Mouse (Mus musculus) embryo, embryonic 9.5 days (tissue): Measurements from ENCODE around the gene Catsperg1.
"Not testable (repeated sequence)": the region's sequence is repeated elsewhere in the genome, so short reads cannot be mapped to it uniquely, and the experiment has no call there.

Experiments
- DNase-seq: peaks from one replicate; pipeline ENCODE4 v3.0.0-alpha.2; 2017; ENCODE audit errors: extremely low spot score

Gene Catsperg1

DNA sequence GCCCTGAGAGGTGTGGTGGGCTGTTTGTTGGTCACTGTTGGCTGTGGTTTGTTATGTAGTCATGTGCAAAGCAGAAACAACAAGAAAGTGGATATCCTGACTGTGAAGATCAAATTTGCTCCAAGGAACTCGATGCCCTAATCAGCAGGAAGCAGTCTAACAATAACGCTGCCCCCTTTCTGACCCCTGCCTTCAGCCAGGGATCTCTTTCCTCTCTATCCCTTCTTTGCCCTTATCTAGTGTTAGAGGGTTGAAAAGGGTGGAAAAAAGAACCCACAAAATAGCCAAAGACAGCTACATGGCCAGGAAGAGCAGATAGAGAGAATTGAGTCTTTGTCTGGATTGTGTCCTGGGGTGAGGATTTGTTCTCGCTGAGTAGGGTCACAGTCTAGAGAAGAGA lies 16.7 kb upstream of the Catsperg1 start:
- no peak for DNase-seq

DNA sequence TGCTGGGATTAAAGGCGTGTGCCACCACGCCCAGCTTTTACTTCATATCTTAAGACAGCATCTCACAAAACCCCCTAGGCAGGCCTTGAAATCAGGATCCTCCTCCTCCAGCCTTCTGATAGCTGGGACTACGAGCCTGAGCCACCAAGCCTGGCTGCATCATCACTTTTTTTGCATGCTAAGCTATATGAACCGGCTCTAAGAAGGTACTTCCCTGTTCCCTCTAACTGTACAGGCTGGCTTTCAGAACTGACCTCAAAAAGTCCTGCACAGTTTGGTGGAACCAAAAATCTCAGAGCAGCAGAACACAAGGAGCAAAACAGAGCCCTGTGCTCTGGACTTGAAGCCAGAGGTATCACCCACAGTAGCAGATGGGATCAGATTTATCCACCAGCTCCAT lies 14.4 kb upstream of the Catsperg1 start:
- no peak for DNase-seq

DNA sequence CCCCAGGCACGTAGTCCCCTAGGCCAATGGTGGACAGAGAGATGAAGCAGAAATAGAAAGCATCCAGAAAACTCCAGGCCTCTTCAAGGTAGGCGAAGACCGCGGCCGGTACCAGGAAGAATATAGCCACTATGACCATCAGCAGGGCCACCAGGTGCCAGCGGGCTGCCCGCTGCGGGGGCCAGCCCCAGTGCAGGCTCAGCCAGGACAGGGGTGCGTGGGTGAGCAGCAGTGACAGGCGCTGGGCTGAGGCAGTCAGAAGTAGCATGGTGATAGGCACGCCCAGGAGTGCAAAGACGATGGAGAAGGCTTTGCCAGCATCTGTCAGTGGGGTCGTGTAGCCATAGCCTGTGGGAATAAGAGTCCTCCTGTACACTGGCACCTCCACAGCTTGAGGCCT lies 11.7 kb upstream of the Catsperg1 start:
- no peak for DNase-seq

DNA sequence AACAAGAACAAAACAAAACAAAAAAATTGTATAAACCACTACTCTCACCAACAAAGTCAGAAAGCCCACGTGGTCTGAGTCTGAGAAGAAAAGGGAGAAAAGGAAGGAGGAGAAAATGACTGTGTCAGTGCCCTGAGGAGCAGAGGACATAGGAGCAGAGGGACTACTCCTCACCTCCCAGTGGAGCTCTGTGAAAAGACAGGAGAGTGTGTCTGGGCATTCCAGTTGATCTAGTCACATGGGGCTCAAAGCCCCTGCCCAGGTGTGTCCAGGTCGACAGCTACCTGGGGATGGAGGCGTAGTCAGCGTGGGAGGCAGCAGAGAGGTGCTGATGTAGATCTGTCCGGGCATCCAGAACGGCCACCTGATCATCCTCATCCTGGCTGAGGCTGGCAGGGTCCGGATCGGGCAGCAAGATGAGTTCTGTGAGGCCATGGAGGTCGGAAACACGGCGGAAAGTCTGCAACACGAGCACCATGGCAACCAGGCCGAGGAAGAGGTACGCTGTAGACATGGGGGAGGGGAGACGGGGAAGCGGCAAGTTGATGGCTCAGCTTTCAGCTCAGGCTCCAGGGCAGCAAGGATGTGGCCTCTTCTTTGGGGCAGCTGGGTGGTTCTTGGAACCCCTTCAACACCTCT lies 11.0 kb upstream of the Catsperg1 start:
- no peak for DNase-seq

DNA sequence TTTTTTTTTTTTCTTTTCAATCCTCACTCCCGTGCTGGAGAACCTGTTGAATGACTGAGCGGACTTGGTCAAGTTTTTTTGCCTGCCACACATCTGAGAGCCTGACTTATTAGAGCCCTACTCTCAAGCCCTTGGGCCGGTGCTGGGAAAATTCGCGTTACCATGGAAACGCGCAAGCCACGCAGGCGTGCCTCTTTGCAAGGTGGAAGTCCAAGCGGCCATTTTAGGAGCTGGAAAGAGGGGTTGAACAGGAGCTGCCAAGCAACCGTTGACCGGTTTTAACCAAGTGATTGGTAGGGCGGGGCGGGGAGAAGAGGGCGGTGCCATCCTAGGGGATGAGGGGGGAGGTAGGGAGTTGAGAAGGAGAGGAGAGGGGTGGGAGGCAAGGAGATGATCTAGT lies 1.0 kb upstream of the Catsperg1 start:
- DNase-seq, result no peak

DNA sequence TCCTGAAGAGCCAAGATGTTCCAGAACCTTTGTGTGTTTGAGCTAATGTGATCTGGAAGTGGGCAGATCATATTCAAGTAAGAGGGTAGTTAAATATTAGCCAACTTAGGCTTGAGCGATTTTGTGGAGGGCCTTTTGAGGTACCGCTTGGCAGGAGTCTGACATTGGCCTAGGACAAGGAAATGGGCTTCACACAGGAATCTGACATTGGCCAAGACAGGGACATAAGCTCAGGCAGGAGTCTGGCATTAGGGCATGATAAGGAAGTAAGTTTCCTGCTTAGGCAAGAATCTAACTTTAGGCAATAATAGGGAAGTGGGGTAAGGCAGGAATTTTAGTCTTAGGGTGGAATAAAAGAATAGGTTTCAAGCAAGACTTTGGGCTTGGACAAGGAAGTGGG lies 401 bp upstream of the Catsperg1 start:
- DNase-seq, result no peak

DNA sequence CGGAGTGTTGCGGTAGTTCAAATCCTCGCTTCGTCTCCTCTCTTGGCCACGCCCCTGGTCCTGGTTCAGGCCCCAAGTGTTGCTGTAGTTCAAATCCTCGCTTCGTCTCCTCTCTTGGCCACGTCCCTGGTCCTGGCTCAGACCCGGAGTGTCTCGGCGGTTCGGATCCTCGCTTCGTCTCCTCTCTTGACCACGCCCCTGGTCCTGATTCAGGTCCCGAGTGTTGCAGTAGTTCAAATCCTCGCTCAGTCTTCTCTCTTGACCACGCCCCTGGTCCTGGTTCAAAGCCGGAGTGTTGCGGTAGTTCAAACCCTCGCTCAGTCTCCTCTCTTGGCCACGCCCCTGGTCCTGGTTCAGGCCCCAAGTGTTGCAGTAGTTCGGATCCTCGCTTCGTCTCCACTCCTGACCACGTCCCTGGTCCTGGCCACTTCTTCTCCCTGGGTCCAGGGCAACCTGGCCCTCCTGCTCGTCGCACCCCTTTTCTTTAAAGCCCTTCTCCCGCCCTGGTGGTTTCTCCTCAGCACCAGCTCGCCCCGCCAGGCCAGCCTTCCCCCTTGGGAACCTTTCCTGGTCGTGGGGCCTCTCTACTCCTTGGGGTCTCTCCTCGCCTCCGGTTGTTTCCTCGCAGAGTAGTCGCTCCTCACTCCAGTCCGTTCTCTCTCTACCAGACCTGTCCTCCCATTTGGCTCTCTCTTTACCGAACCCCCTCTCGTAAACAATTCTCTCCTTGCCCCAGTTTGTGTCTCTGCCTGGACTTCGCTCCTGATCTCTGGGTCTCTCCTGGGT lies 867 bp downstream of the Catsperg1 start:
- not testable (repeated sequence) for DNase-seq

DNA sequence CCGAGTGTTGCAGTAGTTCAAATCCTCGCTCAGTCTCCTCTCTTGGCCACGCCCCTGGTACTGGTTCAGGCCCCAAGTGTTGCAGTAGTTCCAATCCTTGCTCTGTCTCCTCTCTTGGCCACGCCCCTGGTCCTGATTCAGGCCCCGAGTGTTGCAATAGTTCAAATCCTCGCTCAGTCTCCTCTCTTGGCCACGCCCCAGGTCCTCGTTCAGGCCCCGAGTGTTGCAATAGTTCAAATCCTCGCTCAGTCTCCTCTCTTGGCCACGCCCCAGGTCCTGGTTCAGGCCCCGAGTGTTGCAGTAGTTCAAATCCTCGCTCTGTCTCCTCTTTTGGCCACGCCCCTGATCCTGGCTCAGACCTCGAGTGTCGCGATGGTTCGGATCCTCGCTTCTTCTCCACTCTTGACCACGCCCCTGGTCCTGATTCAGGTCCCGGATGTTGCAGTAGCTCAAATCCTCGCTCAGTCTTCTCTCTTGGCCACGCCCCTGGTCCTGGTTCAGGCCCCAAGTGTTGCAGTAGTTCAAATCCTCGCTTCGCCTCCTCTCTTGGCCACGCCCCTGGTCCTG lies 1.6 kb downstream of the Catsperg1 start:
- peak; percentile 35 for DNase-seq

DNA sequence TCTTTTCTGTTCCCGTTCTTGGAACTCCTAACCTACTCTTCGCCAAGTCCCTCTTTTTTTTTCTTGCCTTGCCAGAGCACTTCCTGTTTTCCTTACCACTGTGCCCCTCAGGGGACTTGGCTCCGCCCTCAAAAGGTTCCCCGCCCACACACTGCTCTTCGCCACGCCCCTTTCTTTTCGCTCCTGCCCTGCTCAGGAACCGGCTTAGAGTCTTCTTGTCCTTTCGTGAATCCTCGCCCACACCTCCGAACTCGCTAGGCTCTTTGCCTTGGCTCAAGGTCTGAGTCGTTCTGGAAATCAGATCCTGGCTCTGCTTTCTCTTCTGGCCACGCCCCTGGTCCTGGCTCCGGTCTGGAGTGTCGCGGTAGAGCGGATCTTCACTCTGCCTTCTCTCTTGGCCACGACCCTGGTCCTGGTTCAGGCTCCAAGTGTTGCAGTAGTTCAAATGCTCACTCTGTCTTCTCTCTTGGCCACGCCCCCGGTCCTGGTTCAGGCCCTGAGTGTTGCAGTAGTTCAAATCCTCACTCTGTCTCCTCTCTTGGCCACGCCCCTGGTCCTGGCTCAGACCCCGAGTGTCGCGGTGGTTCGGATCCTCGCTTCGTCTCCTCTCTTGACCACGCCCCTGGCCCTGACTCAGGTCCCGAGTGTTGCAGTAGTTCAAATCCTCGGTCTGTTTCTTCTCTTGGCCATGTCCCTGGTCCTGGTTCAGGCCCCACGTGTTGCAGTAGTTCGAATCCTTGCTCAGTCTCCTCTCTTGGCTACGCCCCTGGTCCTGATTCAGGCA lies 2.2 kb downstream of the Catsperg1 start:
- peak; percentile 87 for DNase-seq

DNA sequence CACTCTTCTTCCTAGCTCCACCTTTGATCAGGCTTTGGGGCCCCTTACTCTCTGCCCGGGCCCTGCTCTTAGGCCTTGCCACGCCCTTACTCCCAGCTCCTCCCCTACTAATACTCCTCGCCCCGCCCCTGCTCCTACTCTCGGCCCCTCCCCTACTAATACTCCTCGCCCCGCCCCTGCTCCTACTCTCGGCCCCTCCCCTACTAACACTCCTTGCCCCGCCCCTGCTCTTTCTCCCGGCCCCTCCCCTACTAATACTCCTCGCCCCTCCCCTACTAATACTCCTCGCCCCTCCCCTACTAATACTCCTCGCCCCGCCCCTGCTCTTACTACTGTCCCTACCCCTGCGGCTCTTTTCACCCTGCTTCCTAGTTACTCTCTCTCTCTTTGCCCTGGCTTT lies 2.8 kb downstream of the Catsperg1 start:
- DNase-seq, result not testable (repeated sequence)

DNA sequence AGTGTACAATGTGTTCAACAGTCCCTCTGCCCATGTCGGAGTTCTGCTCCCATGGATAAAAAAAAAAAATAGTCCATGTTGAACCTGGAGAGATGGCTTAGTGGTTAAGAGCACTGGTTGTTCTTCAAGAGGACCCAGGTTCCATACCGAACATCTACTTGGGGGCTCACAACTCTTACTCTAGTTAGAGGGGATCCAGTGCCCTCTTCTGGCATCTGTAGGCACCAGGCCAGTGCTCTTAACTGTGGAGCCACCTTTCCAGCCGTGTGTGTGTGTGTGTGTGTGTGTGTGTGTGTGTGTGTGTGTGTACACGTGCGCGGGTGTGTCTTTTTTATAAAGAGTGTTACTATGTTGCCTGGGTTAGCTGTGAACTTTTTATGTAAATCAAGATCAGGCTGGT lies 11.3 kb downstream of the Catsperg1 start:
- DNase-seq, result no peak

DNA sequence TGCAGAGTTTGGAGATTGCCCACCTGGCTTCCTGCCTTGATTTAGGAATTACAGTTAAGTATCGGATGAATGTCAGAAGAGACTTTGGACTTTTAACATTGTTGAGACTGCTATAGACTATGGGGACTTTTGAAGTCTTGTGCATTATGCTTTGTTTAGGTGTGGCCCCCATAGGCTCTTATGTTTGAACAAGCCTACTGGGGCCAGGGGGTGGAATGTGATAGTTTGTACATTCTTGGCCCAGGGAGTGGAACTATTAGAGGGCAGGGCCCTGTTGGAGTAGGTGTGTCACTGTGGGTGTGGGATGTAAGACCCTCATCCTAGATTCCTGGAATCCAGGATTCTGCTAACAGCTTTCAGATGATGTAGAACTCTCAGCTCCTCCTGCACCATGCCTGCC lies 19.6 kb downstream of the Catsperg1 start:
- not testable (repeated sequence) for DNase-seq

DNA sequence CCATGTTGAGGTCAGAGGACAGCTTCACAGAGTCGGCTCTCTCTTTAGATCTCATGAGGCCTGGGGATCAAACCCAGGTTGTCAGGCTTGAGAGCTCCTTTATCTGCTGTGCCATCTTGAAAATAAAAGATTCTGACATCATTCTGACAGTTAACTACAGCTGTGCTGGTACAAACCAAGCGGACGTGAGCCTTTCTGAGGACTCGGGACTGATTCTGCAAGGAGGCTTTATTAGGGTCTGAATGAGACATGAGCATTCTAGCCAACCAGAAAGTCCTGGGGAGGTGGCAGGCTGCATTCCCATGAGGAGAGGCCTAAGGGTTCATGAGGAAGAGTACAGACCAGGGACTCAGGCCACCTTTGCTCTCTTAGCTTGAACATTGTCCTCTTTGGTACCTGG lies 32.5 kb downstream of the Catsperg1 start:
- DNase-seq, result not testable (repeated sequence)

DNA sequence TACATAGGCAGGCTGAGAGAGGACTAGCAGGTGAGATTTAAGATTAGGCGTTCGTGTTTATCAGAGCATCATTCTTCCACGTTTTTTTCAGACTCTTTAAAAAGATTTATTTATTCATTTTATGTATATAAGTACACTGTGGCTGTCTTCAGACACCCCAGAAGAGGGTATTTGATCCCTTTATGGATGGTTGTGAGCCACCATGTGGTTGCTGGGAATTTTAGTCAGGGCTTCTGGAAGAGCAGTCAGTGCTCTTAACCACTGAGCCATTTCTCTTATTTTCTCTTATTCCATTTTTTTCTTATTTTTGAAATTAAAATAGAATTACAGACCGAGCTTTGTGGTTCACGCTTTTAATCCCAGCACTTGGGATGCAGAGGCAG lies 33.0 kb downstream of the Catsperg1 start:
- no peak for DNase-seq

DNA sequence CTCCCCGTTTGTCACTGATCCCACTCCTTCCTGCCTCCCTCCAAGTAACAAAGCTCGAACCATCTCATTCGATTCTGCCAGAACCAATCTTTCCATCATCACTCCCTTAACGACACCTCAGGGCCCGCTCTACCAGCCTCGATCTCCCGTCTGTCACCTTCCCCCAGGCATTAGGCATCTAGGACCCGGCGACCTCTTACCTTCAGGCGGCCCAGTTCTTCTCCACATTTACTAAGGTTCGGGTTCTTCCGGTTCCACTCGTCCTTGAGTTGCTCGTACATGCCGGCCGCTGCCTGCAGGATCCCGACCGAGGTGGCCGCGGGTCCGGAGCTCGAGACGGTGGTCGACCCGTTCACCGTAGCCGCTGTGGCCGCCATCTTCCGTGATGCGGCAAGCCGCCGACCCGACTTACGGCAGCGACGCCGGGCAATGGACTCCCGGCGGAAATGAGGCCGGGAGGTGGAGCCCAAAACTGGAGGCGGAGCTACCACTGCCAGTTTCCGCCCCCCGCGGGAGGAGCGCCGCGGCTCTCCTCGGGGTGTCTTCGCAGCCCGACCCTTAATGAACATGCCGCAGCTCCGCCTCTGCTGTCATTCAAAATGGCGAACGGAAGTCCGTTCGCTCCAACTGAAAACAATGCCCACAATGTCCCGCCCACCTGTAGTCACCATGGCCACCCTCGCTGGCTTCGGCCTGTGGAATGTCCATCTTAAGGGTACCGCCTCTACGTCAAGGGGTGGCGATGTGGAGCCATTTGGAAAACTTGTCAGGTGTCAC lies 33.6 kb downstream of the Catsperg1 start, which contains the start of gene Psmd8:
Gene Psmd8, minus strand, starts transcription at position 625 of the 777 bp plus-strand sequence.
- peak; percentile 96 for DNase-seq

DNA sequence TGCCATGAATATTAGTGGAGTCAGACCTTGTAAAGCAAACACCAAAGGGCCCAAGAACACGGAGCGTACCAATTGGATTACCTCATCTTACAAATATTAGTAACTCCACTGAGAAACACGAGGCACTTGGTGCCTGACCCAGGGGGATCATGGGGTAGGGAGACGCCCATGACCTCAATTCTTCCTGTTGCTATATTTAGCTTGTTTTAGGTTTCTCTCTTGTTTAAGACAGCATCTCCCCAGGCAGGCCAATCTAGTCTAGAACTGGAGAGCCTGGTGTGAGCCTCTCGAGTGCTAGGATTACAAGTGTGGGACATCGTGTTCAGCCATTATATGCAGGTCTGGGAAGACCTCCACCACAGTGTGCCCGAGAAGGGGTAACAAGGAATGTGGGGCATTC lies 34.5 kb downstream of the Catsperg1 start:
- no peak for DNase-seq

DNA sequence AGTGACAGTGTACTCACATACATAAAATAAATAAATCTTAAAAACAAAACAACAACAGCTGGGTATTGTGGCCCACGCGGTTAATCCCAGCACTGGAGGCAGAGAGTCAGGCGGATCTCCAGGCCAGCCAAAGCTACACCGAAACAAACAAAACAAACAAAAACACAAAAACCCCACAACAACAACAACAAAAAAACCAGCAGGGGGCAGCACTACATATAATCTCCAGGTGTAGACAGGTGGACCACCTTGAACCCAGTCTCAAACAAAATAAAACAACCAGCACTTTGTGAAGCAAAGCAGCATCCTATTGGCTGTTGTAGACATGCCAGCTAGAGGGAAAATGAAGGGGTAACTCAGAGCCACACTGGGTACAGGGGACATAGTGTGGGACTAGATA lies 35.7 kb downstream of the Catsperg1 start:
- no peak for DNase-seq

DNA sequence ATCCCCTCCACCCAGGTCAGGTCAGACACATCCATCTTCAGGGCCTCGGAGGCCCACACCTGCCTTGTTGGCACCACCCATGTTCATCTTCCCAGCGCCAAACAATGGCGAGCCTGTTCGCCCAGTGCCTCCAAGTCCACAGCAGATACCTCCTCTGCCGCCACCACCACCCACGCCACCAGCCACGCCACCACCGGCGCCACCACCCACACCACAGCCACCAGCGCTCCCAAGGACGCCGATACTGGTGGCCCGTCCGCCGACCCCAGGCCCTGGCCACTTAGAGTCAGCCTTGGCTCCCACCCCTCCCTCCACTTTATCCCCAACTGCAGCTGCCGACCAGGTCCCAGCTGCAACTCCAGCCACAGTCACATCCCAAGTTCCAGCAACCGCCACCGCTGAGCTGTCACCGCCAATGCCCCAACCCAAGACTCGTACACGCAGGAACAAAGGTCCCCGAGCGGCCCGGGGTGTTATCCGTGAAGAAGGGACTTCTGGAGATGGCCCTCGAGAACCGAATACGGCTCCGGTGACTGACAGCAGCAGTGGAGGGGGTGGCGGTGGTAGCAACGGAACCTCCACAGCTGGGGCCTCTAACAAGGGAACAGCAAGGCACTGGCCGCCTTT lies 41.3 kb downstream of the Catsperg1 start:
- DNase-seq, result no peak

DNA sequence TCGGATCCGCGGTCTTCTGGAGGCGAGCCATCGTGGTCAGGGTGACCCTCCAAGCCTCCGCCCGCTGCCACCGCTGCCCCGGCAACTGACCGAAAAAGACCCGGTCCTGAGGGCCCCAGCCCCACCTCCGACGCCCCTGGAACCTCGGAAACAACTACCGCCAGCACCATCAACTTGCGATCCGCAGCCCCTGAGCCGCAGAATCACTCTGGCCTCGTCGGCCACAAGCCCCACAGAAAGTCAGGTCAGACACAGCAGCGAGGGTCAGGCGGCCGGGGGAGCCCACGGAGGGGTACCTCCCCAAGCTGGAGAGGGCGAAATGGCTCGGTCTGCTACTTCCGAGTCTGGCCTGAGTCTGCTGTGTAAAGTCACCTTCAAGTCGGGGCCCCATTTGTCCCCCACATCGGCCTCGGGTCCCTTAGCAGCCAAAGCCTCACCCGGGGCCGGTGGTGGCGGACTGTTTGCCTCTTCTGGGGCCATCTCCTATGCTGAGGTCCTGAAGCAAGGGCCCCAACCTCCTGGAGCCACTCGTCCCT lies 42.2 kb downstream of the Catsperg1 start:
- no peak for DNase-seq

DNA sequence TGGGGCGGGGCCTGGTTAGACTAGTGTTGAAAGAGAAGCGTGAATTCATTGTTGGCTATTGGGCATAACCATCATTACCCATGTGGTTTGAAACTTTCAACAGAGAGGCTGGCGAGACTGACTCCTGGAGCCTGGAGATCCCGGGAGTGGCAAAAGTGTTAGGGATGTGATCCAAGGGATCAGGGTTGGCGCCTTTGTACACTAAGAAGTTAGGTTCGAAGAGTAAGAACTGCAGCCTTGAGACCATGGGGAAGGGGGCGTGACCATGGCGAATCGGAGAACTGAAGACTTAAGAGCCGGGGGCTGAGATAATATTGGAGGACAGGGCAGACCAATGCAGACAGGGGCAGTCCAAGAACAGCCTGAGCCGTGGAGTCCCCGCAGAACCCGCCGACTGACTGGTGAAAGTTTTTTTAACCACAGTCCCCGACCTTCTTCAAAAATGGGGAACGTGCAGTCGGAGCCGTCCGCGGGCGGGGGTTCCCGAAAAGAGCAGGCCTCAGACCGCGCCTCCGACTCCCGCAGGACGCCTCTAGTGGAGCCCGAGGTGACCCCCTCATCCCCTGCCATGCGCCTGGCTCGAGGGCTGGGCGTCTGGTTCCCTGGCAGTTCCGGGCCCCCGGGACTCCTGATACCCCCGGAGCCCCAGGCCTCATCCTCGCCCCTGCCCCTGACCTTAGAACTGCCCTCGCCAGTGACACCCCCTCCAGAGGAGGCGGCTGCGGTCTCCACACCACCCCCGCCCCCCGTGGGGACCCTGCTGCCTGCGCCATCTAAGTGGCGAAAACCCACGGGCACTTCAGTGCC lies 42.9 kb downstream of the Catsperg1 start:
- DNase-seq, result peak; percentile 55
